Mouse (Mus musculus) MEL (cell line): ENCODE data around the gene Ambra1.

Experiments used
- CHD1 ChIP-seq: IDR thresholded peaks from 2 replicates; pipeline ENCODE4 v1.6.1; 2012; ENCODE audit warnings: low read depth, mild to moderate bottlenecking, inconsistent platforms, low read length, improper control_type of control experiment
- EP300 ChIP-seq, 2 experiments: IDR thresholded peaks; 2 replicates each; pipeline ENCODE4 v1.6.1; 2011; ENCODE audit warnings: improper control_type of control experiment in 2 of 2, low read length in 2 of 2, low read depth in 1 of 2, mild to moderate bottlenecking in 1 of 2
- POLR2AphosphoS5 ChIP-seq: IDR thresholded peaks from 2 replicates; pipeline ENCODE4 v1.6.1; 2012; ENCODE audit warnings: low read depth, borderline replicate concordance, mild to moderate bottlenecking, inconsistent platforms, low read length, moderate library complexity, mixed read lengths
- SIN3A ChIP-seq: IDR thresholded peaks from 2 replicates; pipeline ENCODE4 v1.6.1; 2012; ENCODE audit warnings: low read length, improper control_type of control experiment, inconsistent platforms
- TAL1 ChIP-seq: IDR thresholded peaks from 2 replicates; pipeline ENCODE4 v1.6.1; 2012; ENCODE audit warnings: mild to moderate bottlenecking, inconsistent platforms, low read length, moderate library complexity, mixed read lengths
- ZMIZ1 ChIP-seq: IDR thresholded peaks from 2 replicates; pipeline ENCODE4 v1.6.1; 2012; ENCODE audit warnings: low read depth, mild to moderate bottlenecking, inconsistent platforms, low read length, improper control_type of control experiment, moderate library complexity

DNA sequence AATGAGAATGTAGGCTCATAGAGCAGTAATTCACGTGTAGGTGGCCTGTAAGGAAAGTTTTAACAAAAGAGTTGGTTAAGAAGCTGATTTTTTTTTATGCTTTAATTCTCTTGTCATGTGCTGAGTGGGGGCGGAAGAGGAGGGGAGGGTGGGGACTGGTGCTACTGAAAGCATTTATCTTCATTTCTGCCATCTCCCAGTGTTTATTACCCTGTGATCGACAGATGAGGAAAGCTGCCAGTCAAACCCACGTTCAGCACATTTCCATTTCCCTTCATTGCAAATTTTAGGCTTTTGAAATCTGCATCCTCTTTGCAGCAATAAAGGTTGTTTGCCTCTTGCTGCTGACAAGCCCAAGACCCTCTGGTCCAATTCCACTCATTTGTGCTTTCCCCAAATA is 129.5 kb downstream of the Ambra1 start:
- TF ChIP-seq CHD1, result no peak
- no peak for TF ChIP-seq ZMIZ1
- no peak for TF ChIP-seq TAL1
- no peak for TF ChIP-seq EP300 (IDR thresholded peaks at IDR 0.05; ENCODE audit: low read depth in 1 of 2, low read length in 2 of 2)
- TF ChIP-seq SIN3A, result no peak; the same call in 1 of the 2 replicates
- TF ChIP-seq POLR2AphosphoS5, result no peak
